Mouse (Mus musculus): ENCODE measurements around the gene Srxn1. TPM values are rescaled to one million over a fixed set of nuclear protein-coding genes. Genes with fewer than 3 reads are reported as not detected.
A peak's percentile ranks its signal among the peaks of the same experiment; 100 is the strongest.

Srxn1 gene
- polyA plus RNA-seq, 1 experiment from 2014 or later = 18.7 TPM

DNA sequence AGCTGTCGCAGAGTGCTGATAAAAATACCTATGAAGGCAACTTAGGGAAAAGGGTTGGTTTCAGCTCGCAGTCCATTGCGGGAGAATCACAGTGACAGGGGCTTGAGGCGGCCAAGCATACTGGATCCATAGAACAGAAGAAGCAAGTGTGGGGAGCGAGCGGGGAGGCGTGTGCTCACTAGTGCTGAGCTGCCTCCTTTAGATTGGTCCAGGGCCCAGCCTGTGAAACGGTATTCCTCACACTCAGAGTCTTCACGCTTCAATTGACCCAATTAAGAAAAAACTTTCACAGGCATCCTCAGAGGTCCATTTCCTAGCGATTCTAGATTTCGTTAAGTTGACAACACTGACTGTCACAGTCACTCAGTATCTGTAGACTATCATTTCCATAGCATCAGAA is 35.6 kb downstream of the Srxn1 start:
- Histone ChIP-seq H3K4me3 (no peak overlapping the region), H3K27ac (no peak overlapping the region), H3K36me3 (no peaks in the 10 kb centered on the region), H3K4me1 (replicated peaks) (peaks cover 48% of the 10 kb centered on the region), H3K9me3 (no peaks in the 10 kb centered on the region), H3K27me3 (ENCODE audit: insufficient read depth, poor library complexity, severe bottlenecking) (peaks cover 70% of the 10 kb centered on the region)
- DNase-seq (ENCODE audit: low spot score) = no peak
- 39% methylated on average over 11 of the region's 11 CpGs for WGBS

DNA sequence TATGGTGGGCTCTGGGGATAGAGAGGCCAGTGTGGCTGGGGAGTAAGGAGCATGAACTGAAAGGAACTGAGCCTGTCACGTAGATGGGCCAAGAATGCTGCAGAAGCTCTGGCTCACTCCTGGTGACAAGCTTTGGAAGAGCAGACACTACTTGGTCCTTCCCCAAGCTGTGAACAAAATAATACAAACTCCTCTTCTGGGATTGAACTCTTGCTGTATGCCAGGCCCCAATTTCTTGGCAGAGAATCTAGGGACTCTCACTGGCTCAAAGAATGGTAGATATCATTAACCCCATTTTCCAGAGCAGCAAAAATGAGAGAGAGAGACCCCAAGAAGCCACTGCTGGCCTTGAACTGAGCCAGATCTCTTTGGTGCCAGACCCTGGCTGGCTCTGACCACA is 36.2 kb downstream of the Srxn1 start:
- DNase-seq (ENCODE audit: low spot score) = no peak
- Histone ChIP-seq H3K4me1 (replicated peaks) (peaks cover 48% of the 10 kb centered on the region), H3K27me3 (ENCODE audit: insufficient read depth, poor library complexity, severe bottlenecking) (peaks cover 76% of the 10 kb centered on the region), H3K36me3 (no peaks in the 10 kb centered on the region), H3K9me3 (no peaks in the 10 kb centered on the region), H3K27ac (peak overlapping the region; percentile 79), H3K4me3 (peak overlapping the region; percentile 57)
- 31% methylated on average over 1 of the region's 1 CpGs for WGBS

DNA sequence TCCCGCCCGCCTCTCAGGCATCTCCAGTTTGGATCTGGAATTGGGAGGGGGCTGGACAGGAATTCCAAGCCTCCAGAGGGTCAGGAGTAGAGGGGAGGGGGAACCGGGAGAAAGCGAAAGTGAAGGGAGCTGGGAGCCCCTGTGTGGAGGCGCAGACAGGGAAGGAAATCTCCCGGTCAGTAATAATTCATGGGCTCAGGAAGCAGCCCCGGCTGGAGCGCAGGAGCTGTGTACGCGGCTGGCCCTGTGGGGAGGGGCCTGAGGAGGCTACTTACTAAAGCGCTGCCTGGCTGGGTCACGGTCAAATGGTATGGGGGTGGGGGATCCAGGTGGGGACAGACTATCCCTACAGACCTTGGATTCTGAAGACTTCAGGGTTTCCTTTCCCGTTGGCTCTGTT is 36.7 kb downstream of the Srxn1 start:
- Histone ChIP-seq H3K36me3 (no peaks in the 10 kb centered on the region), H3K4me1 (replicated peaks) (peaks cover 49% of the 10 kb centered on the region), H3K9me3 (no peaks in the 10 kb centered on the region), H3K27ac (peak overlapping the region; percentile 79), H3K4me3 (peak overlapping the region; percentile 57), H3K27me3 (ENCODE audit: insufficient read depth, poor library complexity, severe bottlenecking) (peaks cover 81% of the 10 kb centered on the region)
- peak; percentile 68 for DNase-seq (ENCODE audit: low spot score)
- WGBS = under 1% methylated on average over 13 of the region's 13 CpGs

DNA sequence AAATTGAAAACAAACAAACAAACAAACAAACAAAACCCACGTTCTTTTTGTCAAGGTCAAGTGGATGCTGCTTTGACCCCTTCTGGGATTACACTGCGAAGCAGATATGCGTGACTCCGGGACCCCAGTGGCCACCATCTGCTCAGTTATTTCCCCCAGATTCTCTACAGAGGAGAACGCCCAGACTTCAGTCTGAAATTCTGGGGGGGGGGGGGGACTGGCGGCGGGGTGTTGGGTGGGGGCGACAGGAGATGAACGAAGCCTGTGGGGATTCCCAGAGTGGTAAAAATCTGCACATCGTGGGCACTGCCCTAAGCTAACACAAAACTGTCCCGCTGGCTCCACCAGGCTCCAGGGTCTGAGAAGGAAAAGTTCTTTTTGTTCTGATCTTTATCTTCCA is 37.3 kb downstream of the Srxn1 start:
- Histone ChIP-seq H3K27me3 (ENCODE audit: insufficient read depth, poor library complexity, severe bottlenecking) (peaks cover 86% of the 10 kb centered on the region), H3K9me3 (no peaks in the 10 kb centered on the region), H3K36me3 (no peaks in the 10 kb centered on the region), H3K4me3 (peak overlapping the region; percentile 57), H3K4me1 (replicated peaks) (peaks cover 52% of the 10 kb centered on the region), H3K27ac (peak overlapping the region; percentile 79)
- no peak for DNase-seq (ENCODE audit: low spot score)
- WGBS = 2% methylated on average over 11 of the region's 11 CpGs

DNA sequence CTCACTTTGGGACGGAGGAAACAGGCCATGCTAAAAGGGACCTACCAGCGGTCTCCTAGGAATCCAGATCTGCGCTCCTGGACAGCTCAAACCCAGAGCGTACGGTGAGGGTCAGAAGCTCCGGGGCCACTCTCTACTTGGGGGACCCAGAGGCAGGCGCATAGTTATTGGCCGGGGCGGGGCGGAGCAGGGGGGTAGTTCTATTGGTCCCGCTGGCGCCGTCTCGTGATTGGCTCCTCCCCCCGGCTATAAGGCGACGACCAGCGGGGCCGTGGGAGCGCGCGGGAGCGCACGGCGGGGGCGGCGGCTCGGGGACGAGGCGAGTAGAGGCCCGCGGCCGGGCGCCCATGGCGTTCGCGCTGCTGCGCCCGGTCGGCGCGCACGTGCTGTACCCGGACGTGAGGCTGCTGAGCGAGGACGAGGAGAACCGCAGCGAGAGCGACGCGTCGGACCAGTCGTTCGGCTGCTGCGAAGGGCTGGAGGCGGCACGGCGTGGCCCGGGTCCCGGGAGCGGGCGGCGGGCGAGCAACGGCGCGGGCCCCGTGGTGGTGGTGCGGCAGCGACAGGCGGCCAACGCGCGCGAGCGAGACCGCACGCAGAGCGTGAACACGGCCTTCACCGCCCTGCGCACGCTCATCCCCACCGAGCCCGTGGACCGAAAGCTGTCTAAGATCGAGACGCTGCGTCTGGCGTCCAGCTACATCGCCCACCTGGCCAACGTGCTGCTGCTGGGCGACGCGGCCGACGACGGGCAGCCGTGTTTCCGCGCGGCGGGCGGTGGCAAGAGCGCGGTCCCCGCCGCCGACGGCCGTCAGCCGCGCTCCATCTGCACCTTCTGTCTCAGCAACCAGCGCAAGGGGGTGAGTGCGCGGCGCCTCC is 38.2 kb downstream of the Srxn1 start, which contains the start of gene Tcf15:
Tcf15 (plus strand) TSS at position 283 of the 879 bp plus-strand sequence.
- Histone ChIP-seq H3K36me3 (no peaks in the 10 kb centered on the region), H3K27ac (peak within 1 kb of the TSS; percentile 79), H3K27me3 (ENCODE audit: insufficient read depth, poor library complexity, severe bottlenecking) (peaks cover 91% of the 10 kb centered on the region)

DNA sequence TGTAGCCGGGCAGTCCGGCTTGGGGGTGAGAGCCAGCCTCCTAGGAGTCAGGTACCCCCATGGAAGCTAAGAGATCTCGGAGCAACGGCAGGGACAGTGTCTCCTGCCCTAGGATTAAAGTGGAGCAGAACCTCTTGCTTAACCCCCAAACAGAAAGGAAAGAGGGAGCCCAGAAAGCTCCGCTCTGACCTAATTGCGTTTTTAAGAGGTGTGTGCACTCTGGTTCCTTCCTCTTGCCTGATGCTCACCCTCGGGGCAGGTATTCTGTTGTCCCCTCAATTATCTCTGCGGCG is 38.8 kb downstream of the Srxn1 start:
- no peaks in the 10 kb centered on the region for H3K36me3 ChIP-seq
- peak overlapping the region; percentile 78; the same call in 1 of the 2 replicates for H3K27ac ChIP-seq

More for the DNA sequence above, 38.2 kb downstream of the Srxn1 start, which contains the start of gene Tcf15:
- under 1% methylated on average over 118 of the region's 118 CpGs for WGBS
- Histone ChIP-seq H3K4me3 (peak within 1 kb of the TSS; percentile 57), H3K9me3 (no peaks in the 10 kb centered on the region), H3K4me1 (replicated peaks) (peaks cover 52% of the 10 kb centered on the region)
- peak; percentile 72 for DNase-seq (ENCODE audit: low spot score)

DNA sequence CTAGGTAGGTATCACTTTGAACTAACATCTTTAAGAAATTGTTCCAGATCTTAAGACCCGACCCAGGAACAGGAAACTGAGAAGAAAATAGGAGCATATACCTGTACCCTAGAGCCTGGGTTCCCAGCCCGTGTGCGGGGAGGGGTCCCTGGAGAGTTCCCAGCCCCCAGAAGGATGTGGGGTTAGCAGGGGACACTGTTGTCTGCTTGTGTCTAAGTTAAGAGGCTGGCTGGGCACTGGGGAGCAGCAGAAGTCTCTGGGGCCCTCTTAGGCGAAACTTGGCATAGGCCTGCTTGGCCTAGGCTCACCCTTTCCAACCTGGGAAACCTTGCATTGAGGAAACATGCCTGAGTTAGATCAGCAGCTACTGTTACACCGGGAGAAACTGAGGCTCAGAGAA is 39.2 kb downstream of the Srxn1 start:
- H3K27me3 ChIP-seq (ENCODE audit: insufficient read depth, poor library complexity, severe bottlenecking) = peaks cover 88% of the 10 kb centered on the region
- H3K4me3 ChIP-seq = peak overlapping the region; percentile 57; the same call in 1 of the 2 replicates

More for the DNA sequence above, 38.8 kb downstream of the Srxn1 start:
- Histone ChIP-seq H3K4me3 (peak overlapping the region; percentile 57), H3K4me1 (replicated peaks) (peaks cover 49% of the 10 kb centered on the region), H3K9me3 (no peaks in the 10 kb centered on the region), H3K27me3 (ENCODE audit: insufficient read depth, poor library complexity, severe bottlenecking) (peaks cover 92% of the 10 kb centered on the region)
- 16% methylated on average over 9 of the region's 9 CpGs for WGBS
- no peak for DNase-seq (ENCODE audit: low spot score)

DNA sequence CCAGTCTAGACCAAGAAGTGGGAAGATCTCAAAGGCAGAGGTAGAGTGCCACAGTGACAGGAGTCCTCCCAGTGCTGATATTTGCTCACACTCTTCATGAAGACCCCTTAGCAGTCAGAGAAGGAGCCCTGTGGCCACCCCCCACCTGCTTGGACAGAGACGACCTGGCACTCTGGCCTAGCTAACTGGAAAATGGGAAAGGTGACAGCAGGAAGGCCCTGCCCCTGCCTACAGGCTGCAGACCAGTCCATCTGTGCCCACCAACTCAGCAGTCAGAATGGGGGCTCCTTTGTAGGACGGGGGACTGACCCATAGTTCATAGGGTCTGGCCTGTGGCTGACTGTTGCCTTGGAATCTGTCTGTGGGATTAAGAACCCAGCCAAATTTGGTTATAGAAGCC is 40.4 kb downstream of the Srxn1 start:
- DNase-seq (ENCODE audit: low spot score) = no peak
- Histone ChIP-seq H3K4me1 (replicated peaks) (peaks cover 53% of the 10 kb centered on the region), H3K27ac (no peak overlapping the region), H3K4me3 (no peak overlapping the region), H3K36me3 (no peaks in the 10 kb centered on the region), H3K9me3 (no peaks in the 10 kb centered on the region), H3K27me3 (ENCODE audit: insufficient read depth, poor library complexity, severe bottlenecking) (peaks cover 87% of the 10 kb centered on the region)
- WGBS = 62% methylated on average over 2 of the region's 2 CpGs

More for the DNA sequence above, 39.2 kb downstream of the Srxn1 start:
- Histone ChIP-seq H3K4me1 (replicated peaks) (peaks cover 45% of the 10 kb centered on the region), H3K36me3 (no peaks in the 10 kb centered on the region), H3K27ac (no peak overlapping the region), H3K9me3 (no peaks in the 10 kb centered on the region)
- no peak for DNase-seq (ENCODE audit: low spot score)
- 61% methylated on average over 5 of the region's 5 CpGs for WGBS

DNA sequence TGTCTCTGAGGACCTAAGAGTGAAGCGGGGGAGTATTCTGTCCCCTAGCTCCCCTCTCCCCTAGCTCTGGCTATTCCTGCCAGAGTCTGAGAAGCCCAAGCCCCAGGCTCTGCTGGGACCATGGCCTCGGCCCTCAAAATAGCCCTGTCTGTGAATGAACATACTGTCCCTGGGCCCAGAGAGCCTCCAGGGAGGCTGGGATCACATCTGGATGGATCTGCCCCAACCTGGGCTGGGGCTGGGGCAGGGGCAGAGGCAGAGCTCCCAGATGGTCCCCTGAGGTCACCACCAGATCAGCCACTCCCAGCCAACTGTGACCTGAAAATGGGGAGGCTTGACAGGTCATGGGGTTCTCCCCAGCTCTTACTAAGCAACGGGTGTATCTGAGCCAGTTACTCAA is 41.8 kb downstream of the Srxn1 start:
- Histone ChIP-seq H3K9me3 (no peaks in the 10 kb centered on the region), H3K4me3 (no peak overlapping the region), H3K27ac (no peak overlapping the region), H3K36me3 (no peaks in the 10 kb centered on the region), H3K27me3 (ENCODE audit: insufficient read depth, poor library complexity, severe bottlenecking) (peaks cover 75% of the 10 kb centered on the region), H3K4me1 (replicated peaks) (peaks cover 41% of the 10 kb centered on the region)
- WGBS = 62% methylated on average over 3 of the region's 3 CpGs
- DNase-seq (ENCODE audit: low spot score) = no peak

DNA sequence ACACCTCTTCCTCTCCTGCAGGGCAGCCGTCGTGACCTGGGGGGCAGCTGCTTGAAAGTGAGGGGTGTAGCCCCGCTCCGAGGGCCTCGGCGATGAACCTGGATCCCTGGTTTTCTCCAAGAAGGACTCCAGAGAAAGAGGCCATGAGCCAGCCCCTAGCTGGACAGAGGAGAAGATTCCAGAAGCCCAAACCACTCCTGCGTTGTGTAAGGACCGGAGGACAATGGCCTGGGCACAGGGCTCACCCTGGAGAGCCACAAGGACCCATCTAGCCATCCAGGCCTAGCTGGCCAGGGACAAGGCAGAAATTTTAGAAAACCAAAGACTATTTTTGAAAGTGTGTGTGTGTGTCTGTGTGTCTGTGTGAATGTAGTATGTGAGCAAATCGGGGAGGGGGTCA is 43.4 kb downstream of the Srxn1 start:
- Histone ChIP-seq H3K9me3 (no peaks in the 10 kb centered on the region), H3K27me3 (ENCODE audit: insufficient read depth, poor library complexity, severe bottlenecking) (peaks cover 60% of the 10 kb centered on the region), H3K36me3 (no peaks in the 10 kb centered on the region), H3K4me3 (no peak overlapping the region), H3K27ac (no peak overlapping the region), H3K4me1 (replicated peaks) (peaks cover 31% of the 10 kb centered on the region)
- WGBS = 88% methylated on average over 9 of the region's 9 CpGs
- DNase-seq (ENCODE audit: low spot score) = no peak

DNA sequence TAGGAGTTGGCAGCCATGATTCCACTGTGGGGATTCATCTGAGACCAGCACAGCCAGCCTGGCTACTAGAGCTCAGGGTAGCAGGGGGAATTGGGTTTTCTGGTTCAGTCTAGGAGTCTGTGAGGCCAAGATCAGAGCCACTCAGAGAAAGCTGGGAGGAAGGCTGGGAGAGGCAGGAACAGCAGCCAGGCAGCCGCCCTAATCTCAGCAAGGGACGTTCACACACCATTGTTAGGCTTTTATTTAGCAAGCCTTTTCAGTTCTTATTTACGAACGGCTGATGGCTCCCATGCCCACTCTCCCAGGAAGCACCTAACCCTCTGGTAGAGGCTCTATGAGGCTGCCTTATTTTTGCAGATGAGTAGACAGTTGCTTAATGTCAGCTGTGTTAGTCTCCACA is 44.6 kb downstream of the Srxn1 start:
- Histone ChIP-seq H3K9me3 (no peaks in the 10 kb centered on the region), H3K4me1 (replicated peaks) (peaks cover 22% of the 10 kb centered on the region), H3K4me3 (no peak overlapping the region), H3K27me3 (ENCODE audit: insufficient read depth, poor library complexity, severe bottlenecking) (peaks cover 47% of the 10 kb centered on the region), H3K36me3 (no peaks in the 10 kb centered on the region), H3K27ac (peak overlapping the region; percentile 41; the same call in 1 of the 2 replicates)
- no peak for DNase-seq (ENCODE audit: low spot score)
- WGBS = 28% methylated on average over 4 of the region's 4 CpGs

DNA sequence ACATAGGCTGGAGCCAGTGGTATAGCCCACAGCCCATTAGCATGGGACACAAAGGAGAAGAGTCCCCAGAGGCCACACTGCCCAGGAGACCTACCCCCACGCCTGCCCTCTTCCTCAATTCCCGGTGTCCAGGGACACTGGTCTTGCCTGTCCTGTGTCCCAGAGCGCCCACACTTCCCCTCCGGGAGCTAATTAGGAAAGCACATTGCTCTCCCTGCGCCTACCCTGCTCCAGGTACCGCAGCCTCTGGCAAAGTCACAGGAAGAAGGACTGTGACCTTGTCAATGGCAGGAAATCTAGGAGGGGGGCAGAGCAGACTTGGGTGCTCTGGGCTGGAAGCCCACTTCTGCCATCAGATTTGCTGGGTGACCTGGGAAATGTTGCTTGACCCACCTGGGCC is 45.1 kb downstream of the Srxn1 start:
- H3K4me1 ChIP-seq (replicated peaks) = peaks cover 23% of the 10 kb centered on the region
- WGBS = 63% methylated on average over 6 of the region's 6 CpGs
- peaks cover 43% of the 10 kb centered on the region for H3K27me3 ChIP-seq (ENCODE audit: insufficient read depth, poor library complexity, severe bottlenecking)
- no peak for DNase-seq (ENCODE audit: low spot score)
- no peaks in the 10 kb centered on the region for H3K36me3 ChIP-seq
- no peak overlapping the region for H3K4me3 ChIP-seq
- peak overlapping the region; percentile 41; the same call in 1 of the 2 replicates for H3K27ac ChIP-seq
- H3K9me3 ChIP-seq = no peaks in the 10 kb centered on the region

DNA sequence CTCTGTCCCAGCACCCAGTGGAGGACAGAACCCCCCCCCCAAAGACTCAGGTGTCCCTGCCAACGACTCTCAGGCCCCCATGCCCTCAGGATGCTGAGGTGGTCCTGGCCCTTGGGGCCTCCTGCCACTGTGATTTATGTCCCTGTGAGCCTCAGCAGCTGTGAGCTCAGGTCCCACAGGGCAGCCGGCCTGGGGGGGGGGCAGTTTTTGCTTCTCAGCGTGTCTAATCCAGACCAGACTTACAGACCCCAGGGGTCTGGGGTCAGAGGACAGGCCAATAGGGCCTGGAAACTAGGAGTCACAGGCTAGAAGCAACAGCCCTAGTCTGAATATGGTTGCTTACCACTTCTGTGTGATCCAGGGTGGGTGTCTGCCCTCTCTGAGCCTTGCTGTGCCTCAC is 48.0 kb downstream of the Srxn1 start:
- Histone ChIP-seq H3K9me3 (no peaks in the 10 kb centered on the region), H3K4me1 (replicated peaks) (peaks cover 26% of the 10 kb centered on the region), H3K27ac (no peak overlapping the region), H3K27me3 (ENCODE audit: insufficient read depth, poor library complexity, severe bottlenecking) (peaks cover 15% of the 10 kb centered on the region; the same call in 1 of the 2 replicates), H3K36me3 (no peaks in the 10 kb centered on the region), H3K4me3 (no peak overlapping the region)
- no peak for DNase-seq (ENCODE audit: low spot score)
- WGBS = 43% methylated on average over 3 of the region's 3 CpGs
